Mouse (Mus musculus): ENCODE data around the gene Sppl3.

Gene Sppl3

GRCm38 (mm10) chr5:115037099-115037498 is 26.2 kb downstream of the Sppl3 start:
- no peak for DNase-seq (ENCODE audit: low read depth, low spot score)

GRCm38 (mm10) chr5:115040756-115041155 is 29.8 kb downstream of the Sppl3 start:
- DNase-seq (ENCODE audit: low read depth, low spot score), result no peak

GRCm38 (mm10) chr5:115043626-115044025 is 32.7 kb downstream of the Sppl3 start:
- DNase-seq (ENCODE audit: low read depth, low spot score), result no peak

GRCm38 (mm10) chr5:115045146-115045677 is 34.3 kb downstream of the Sppl3 start:
- no peak for DNase-seq (ENCODE audit: low read depth, low spot score)

- no peak for DNase-seq (ENCODE audit: low read depth, low spot score)
These were observed 38.8 kb downstream of the Sppl3 start for GRCm38 (mm10) chr5:115049692-115050091.

GRCm38 (mm10) chr5:115050776-115051175 is 39.8 kb downstream of the Sppl3 start:
- DNase-seq (ENCODE audit: low read depth, low spot score), result no peak

GRCm38 (mm10) chr5:115052546-115052945 is 41.6 kb downstream of the Sppl3 start:
- DNase-seq (ENCODE audit: low read depth, low spot score), result no peak

- no peak for DNase-seq (ENCODE audit: low read depth, low spot score)
These were observed 43.0 kb downstream of the Sppl3 start for GRCm38 (mm10) chr5:115053791-115054396.

- no peak for DNase-seq (ENCODE audit: low read depth, low spot score)
These were observed 44.5 kb downstream of the Sppl3 start for GRCm38 (mm10) chr5:115055418-115055817.

GRCm38 (mm10) chr5:115057153-115057552 is 46.2 kb downstream of the Sppl3 start:
- DNase-seq (ENCODE audit: low read depth, low spot score), result no peak

- no peak for DNase-seq (ENCODE audit: low read depth, low spot score)
These were observed 47.8 kb downstream of the Sppl3 start for GRCm38 (mm10) chr5:115058584-115059297.

GRCm38 (mm10) chr5:115060067-115060695 is 49.2 kb downstream of the Sppl3 start:
- DNase-seq (ENCODE audit: low read depth, low spot score), result no peak

GRCm38 (mm10) chr5:115060977-115061376 is 50.0 kb downstream of the Sppl3 start:
- DNase-seq (ENCODE audit: low read depth, low spot score), result no peak

GRCm38 (mm10) chr5:115062566-115062965 is 51.6 kb downstream of the Sppl3 start:
- no peak for DNase-seq (ENCODE audit: low read depth, low spot score)

- DNase-seq (ENCODE audit: low read depth, low spot score), result no peak
These were observed 52.5 kb downstream of the Sppl3 start for GRCm38 (mm10) chr5:115063391-115063790.

GRCm38 (mm10) chr5:115066245-115066644 is 55.3 kb downstream of the Sppl3 start:
- no peak for DNase-seq (ENCODE audit: low read depth, low spot score)

- DNase-seq (ENCODE audit: low read depth, low spot score), result no peak
These were observed 57.9 kb downstream of the Sppl3 start for GRCm38 (mm10) chr5:115068671-115069421.

GRCm38 (mm10) chr5:115069611-115070010 is 58.7 kb downstream of the Sppl3 start:
- no peak for DNase-seq (ENCODE audit: low read depth, low spot score)

- DNase-seq (ENCODE audit: low read depth, low spot score), result no peak
These were observed 59.5 kb downstream of the Sppl3 start for GRCm38 (mm10) chr5:115070457-115070856.

GRCm38 (mm10) chr5:115071096-115071901 is 60.4 kb downstream of the Sppl3 start:
- no peak for DNase-seq (ENCODE audit: low read depth, low spot score)

GRCm38 (mm10) chr5:115072143-115072542 is 61.2 kb downstream of the Sppl3 start:
- no peak for DNase-seq (ENCODE audit: low read depth, low spot score)

All from CD4-positive, CD25-positive, alpha-beta regulatory T cell, adult 2 months (primary cell).